Mouse (Mus musculus) heart, embryonic 16.5 days (tissue): ENCODE data around the gene Lpar3. TPM values are rescaled to one million over a fixed set of nuclear protein-coding genes. Genes with fewer than 3 reads are reported as not detected.
A peak's percentile ranks its signal among the peaks of the same experiment; 100 is the strongest.

Experiments used
- ATAC-seq: fragments of 200-750 bp; cut with Nextera tagmentation; replicated peaks from 2 replicates; pipeline ENCODE4 v1.8.0; 2017; ENCODE audit warnings: moderate number of reproducible peaks; ENCODE audit not compliant: insufficient read depth, low FRiP score; ENCODE audit errors: extremely low read depth
- H3K27ac ChIP-seq: fragments of 300-500 bp; sonication (generic); 2 replicates; pipeline ENCODE4 v1.5.1; 2014; ENCODE audit warnings: mild to moderate bottlenecking, low read length, control low read depth, moderate library complexity
- H3K27me3 ChIP-seq: fragments of 300-500 bp; sonication (generic); 2 replicates; pipeline ENCODE4 v1.6.1; 2014; ENCODE audit warnings: low read length, mixed read lengths; ENCODE audit not compliant: control insufficient read depth, insufficient read depth
- H3K36me3 ChIP-seq: fragments of 300-500 bp; sonication (generic); 2 replicates; pipeline ENCODE4 v1.6.1; 2014; ENCODE audit not compliant: control insufficient read depth, insufficient read depth
- H3K4me1 ChIP-seq: fragments of 300-500 bp; sonication (generic); 2 replicates; pipeline ENCODE4 v1.6.1; 2014; ENCODE audit warnings: low read length, mixed read lengths; ENCODE audit not compliant: control insufficient read depth, insufficient read depth
- H3K4me2 ChIP-seq: fragments of 300-500 bp; sonication (generic); 2 replicates; pipeline ENCODE4 v1.6.1; 2014; ENCODE audit warnings: low read depth, mild to moderate bottlenecking, control low read depth, low read length
- H3K4me3 ChIP-seq: fragments of 300-500 bp; sonication (generic); 2 replicates; pipeline ENCODE4 v1.5.1; 2014; ENCODE audit warnings: mild to moderate bottlenecking, control low read depth, low read length
- H3K9ac ChIP-seq: fragments of 300-500 bp; sonication (generic); 2 replicates; pipeline ENCODE4 v1.6.1; 2014; ENCODE audit warnings: low read length, control low read depth
- H3K9me3 ChIP-seq: fragments of 300-500 bp; sonication (generic); replicated peaks from 2 replicates; pipeline ENCODE4 v1.6.1; 2016; ENCODE audit warnings: low read length; ENCODE audit not compliant: control insufficient read depth
- WGBS: fragments of 180-500 bp; shearing (Covaris S2); extraction: QIAGEN DNeasy Blood & Tissue Kit; methylation state at CpG from one replicate; pipeline ENCODE4 v1.1.7; 2014; 5-methylcytosine and 5-hydroxymethylcytosine counted together
- polyA plus RNA-seq: library from polyadenylated mRNA; unstranded; fragments of >200 nt; fragmentation: Nextera tagmentation; extraction: Ambion mirVana; gene quantifications from 2 replicates; pipeline ENCODE4 v1.2.1, GENCODE M21; 2015

Gene Lpar3
- polyA plus RNA-seq, 1 experiment from 2014 or later: 36.0 TPM

DNA sequence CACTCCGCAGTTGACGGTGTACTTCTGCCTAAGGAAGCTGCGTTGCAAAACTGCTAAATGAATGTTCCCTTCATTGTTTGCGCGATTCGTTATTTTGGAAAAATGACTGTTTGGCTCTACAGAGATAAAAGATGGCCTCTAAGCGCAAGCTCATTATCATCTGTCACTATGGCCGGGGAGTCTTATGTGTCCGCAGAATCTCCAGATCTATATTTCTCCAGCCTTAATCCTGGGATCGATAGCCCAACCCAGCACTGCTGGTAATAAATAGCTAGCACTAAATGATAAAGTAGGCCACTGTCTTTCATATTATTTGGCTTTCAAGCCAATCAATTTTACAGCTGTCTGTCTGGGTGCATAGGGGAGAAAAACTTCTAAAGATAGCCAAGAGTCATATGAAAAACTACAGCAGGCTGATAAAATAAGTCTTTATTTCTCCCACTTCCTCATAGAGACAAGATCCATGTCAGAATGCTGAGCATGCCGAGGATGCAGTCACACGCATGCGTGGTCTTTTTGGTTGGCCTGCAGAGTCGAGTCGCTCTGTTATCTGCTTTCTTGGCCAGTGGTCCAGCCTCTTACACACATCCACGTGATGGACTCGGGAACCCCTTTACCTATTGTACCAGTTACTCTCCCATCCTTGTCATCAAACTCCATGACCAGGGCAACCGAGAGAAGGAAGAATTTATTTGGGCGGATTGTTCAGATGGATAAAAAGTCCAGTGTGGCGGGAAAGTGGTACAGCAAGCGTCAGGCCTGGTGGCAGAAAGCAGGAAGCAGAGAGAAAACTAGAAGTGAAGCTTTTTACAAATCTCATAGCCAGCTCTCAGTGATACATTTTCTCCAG is 84.0 kb downstream of the Lpar3 start:
- 74% methylated on average over 21 of the region's 21 CpGs for WGBS
- no peak for ATAC-seq
- Histone ChIP-seq H3K36me3 (no peaks in the 10 kb centered on the region), H3K4me3 (no peak overlapping the region), H3K9ac (no peak overlapping the region), H3K4me2 (no peak overlapping the region), H3K9me3 (no peaks in the 10 kb centered on the region), H3K27me3 (no peaks in the 10 kb centered on the region), H3K4me1 (0 out of 2 replicates have a peak, but pooled peaks cover 2% of the 10 kb centered on the region), H3K27ac (no peak overlapping the region)

DNA sequence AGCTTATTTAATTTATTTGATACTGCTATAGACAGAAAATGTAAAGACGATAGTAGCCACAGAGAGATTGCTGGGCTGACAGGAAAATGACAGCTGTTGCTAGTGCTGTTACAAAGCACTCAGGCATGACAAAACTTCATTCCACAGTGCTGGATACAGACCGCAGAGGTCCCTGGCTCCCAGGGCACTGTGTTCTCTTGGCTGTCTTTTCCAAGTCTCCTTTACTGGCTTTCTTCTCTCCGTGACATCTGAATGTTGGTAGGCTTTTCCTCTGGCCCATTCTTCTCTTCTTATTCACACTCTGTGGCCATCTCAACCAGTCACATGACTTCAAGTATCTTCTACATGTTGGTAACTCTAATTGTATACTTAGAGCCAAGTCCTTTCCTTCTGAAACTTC is 86.6 kb downstream of the Lpar3 start:
- 31% methylated on average over 3 of the region's 3 CpGs for WGBS
- Histone ChIP-seq H3K27ac (peak overlapping the region; percentile 1; the same call in 1 of the 2 replicates), H3K9me3 (no peaks in the 10 kb centered on the region), H3K4me3 (no peak overlapping the region), H3K4me2 (no peak overlapping the region), H3K4me1 (peaks cover 9% of the 10 kb centered on the region; the same call in 1 of the 2 replicates), H3K9ac (no peak overlapping the region), H3K27me3 (no peaks in the 10 kb centered on the region), H3K36me3 (no peaks in the 10 kb centered on the region)
- peak; percentile 52; the same call in 1 of the 2 replicates for ATAC-seq

DNA sequence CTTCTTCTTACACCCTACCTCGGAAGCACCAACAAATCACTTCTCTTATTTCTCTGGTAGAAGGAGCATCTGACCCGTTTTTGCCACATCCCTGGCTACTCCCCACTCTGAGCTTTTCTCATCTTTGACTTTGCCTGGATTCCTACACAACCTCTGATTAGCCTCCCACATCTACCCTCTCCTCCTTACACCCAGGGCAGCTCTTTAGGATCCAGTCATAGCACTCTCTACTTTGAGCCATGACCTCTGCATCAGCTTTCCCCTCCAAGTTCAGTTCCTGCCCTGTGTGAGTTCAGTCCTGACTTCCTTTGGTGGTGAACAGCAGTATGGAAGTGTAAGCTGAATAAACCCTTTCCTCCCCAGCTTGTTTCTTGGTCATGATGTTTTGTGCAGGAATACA is 87.1 kb downstream of the Lpar3 start:
- Histone ChIP-seq H3K4me3 (no peak overlapping the region), H3K4me1 (peaks cover 9% of the 10 kb centered on the region; the same call in 1 of the 2 replicates), H3K9me3 (no peaks in the 10 kb centered on the region), H3K27me3 (no peaks in the 10 kb centered on the region), H3K36me3 (no peaks in the 10 kb centered on the region), H3K27ac (no peak overlapping the region; the same call in 1 of the 2 replicates), H3K4me2 (no peak overlapping the region), H3K9ac (no peak overlapping the region)
- ATAC-seq: no peak
- WGBS: 63% methylated on average over 2 of the region's 2 CpGs

DNA sequence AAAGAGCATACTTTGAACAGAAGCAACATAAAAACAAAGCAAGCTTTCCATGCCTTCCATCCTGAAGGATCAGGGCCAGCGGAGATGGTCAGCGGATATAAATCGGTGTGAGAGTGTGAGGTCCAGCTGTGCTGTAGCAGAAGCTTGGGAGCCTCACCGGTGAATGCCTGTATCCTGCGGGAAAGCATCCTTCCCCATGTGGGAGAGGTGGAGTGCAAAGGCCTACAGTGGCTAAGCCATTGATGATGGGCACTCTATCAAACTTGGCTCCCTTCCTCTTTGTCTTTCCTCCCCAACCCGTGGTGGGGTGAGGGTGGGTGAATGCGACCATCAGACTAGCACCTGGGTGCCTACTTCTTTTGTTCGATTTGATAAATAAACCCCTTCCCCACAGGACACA is 88.8 kb downstream of the Lpar3 start:
- 79% methylated on average over 8 of the region's 8 CpGs for WGBS
- no peaks in the 10 kb centered on the region for H3K27me3 ChIP-seq
- H3K4me1 ChIP-seq: peaks cover 9% of the 10 kb centered on the region; the same call in 1 of the 2 replicates
- H3K36me3 ChIP-seq: no peaks in the 10 kb centered on the region
- no peak overlapping the region for H3K4me3 ChIP-seq
- no peak overlapping the region for H3K4me2 ChIP-seq
- no peak overlapping the region for H3K9ac ChIP-seq
- ATAC-seq: no peak
- no peaks in the 10 kb centered on the region for H3K9me3 ChIP-seq
- no peak overlapping the region for H3K27ac ChIP-seq

DNA sequence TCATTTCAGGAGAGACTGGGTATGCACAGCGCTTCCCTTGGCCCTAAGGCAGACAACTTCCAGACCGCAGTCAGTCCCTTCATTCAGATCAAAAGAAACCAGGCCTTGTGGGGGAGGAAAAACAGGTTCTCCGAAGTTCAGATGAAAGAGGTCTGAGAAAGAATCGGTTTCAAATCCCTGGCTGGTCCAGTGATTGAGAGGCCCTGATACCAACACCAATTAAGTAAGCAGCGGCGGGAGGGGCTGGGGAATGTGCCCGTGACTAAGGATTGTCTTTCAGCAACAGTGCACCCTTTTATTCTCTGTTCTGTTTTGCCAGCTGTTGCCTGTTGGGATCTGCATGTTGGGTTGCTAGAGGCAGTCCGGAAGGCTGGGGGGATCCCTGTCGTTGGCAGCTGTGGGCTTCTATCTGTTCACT is 90.4 kb downstream of the Lpar3 start:
- no peak overlapping the region for H3K9ac ChIP-seq
- H3K4me1 ChIP-seq: peaks cover 9% of the 10 kb centered on the region; the same call in 1 of the 2 replicates
- ATAC-seq: no peak
- H3K4me2 ChIP-seq: no peak overlapping the region
- H3K36me3 ChIP-seq: no peaks in the 10 kb centered on the region
- H3K27me3 ChIP-seq: no peaks in the 10 kb centered on the region
- H3K9me3 ChIP-seq: no peaks in the 10 kb centered on the region
- no peak overlapping the region for H3K27ac ChIP-seq
- H3K4me3 ChIP-seq: no peak overlapping the region
- whole genome bisulfite sequencing: 28% methylated on average over 9 of the region's 9 CpGs

DNA sequence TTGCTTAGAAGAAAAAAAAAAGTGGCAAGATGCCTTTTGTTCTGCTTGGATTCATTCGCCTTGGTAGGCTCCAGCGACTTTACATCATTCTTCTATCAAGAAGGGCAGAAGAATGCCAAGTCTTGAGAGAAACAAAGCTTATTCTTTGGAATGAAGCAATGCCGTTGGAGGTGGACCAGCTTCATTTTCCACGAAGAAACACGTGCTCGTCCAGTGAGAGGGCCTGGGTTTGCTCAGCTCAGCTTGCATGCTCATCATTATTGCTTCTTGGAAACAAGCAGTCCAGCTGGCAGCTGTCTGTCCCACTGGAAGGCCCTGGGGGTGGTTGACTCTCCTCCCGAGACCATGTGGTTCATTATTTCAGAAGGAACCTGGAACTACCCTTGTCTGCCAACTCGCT is 94.7 kb downstream of the Lpar3 start:
- Histone ChIP-seq H3K4me2 (no peak overlapping the region), H3K36me3 (no peaks in the 10 kb centered on the region), H3K27me3 (no peaks in the 10 kb centered on the region), H3K9ac (no peak overlapping the region), H3K27ac (no peak overlapping the region), H3K4me1 (peaks cover 8% of the 10 kb centered on the region; the same call in 1 of the 2 replicates), H3K9me3 (no peaks in the 10 kb centered on the region), H3K4me3 (no peak overlapping the region)
- WGBS: 85% methylated on average over 8 of the region's 8 CpGs
- no peak for ATAC-seq

DNA sequence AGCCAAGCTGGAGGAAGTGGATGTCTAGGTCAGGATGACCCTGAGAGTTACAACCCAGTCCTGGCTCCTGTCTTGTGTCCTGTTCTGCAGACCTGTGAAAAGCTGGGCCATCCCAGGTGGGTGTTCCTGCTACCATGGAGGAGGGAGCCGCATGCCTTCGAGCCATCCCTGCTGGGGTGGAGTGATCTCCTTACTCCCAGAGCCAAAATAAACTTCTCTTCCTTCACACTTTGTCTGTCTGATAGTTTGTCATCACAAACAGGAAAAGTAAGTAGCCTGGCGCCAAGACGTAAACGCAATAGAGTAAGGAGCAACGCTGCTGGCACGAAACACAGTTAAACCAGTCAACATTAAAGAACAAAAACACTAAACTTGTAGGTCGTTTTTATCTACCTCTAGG is 95.5 kb downstream of the Lpar3 start:
- Histone ChIP-seq H3K4me2 (no peak overlapping the region), H3K36me3 (no peaks in the 10 kb centered on the region), H3K9ac (no peak overlapping the region), H3K27ac (no peak overlapping the region), H3K4me3 (no peak overlapping the region), H3K4me1 (peaks cover 4% of the 10 kb centered on the region; the same call in 1 of the 2 replicates), H3K27me3 (no peaks in the 10 kb centered on the region), H3K9me3 (no peaks in the 10 kb centered on the region)
- ATAC-seq: no peak
- WGBS: 71% methylated on average over 8 of the region's 8 CpGs

DNA sequence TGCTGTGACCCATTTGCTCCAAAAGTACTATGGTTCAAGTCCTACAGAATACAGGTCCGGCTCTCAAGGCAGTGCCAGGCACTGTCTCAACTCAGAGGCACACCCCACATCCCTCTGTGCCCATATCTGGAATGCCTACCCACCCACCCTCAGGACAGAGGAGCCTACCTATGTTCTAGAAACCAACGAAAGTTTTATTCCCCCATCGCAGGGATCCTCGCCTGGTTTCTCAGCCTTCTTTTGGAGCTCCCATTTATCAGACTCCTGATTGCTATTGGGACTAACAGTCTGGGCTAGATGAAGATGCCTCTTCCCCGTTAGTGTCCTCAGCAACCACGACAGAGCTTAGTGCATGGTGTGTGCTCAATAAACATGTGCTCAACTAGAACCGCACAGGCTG is 96.6 kb downstream of the Lpar3 start:
- no peak overlapping the region for H3K4me3 ChIP-seq
- no peaks in the 10 kb centered on the region for H3K36me3 ChIP-seq
- no peaks in the 10 kb centered on the region for H3K9me3 ChIP-seq
- H3K27ac ChIP-seq: no peak overlapping the region
- ATAC-seq: no peak
- WGBS: 78% methylated on average over 7 of the region's 7 CpGs
- no peaks in the 10 kb centered on the region for H3K27me3 ChIP-seq
- 0 out of 2 replicates have a peak, but pooled peaks cover 2% of the 10 kb centered on the region for H3K4me1 ChIP-seq
- no peak overlapping the region for H3K9ac ChIP-seq
- no peak overlapping the region for H3K4me2 ChIP-seq

DNA sequence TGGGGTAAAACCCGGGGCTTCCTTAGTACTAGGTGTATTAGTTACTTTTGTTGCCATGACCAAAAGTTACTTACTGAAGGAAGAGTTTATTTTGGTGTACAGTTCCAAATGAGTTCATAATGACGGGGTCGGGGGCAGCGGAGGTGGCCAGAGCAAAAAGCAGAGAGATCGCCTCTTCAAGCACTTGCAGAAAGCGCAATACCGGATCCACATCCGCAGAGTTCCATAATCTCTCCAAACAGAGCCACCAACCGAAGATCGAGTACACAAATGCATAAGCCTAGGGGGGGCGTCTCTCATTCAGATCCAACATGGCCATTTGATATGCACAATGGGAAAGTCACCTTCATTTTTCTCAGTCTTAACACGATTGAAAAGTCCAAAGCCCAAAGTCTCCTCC is 97.1 kb downstream of the Lpar3 start:
- no peaks in the 10 kb centered on the region for H3K27me3 ChIP-seq
- no peak overlapping the region for H3K4me3 ChIP-seq
- H3K36me3 ChIP-seq: no peaks in the 10 kb centered on the region
- WGBS: 82% methylated on average over 12 of the region's 12 CpGs
- no peak overlapping the region for H3K27ac ChIP-seq
- H3K9ac ChIP-seq: no peak overlapping the region
- no peaks in the 10 kb centered on the region for H3K9me3 ChIP-seq
- H3K4me1 ChIP-seq: 0 out of 2 replicates have a peak, but pooled peaks cover 2% of the 10 kb centered on the region
- ATAC-seq: no peak
- no peak overlapping the region for H3K4me2 ChIP-seq
